Mouse (Mus musculus): ENCODE measurements around the gene Grm5. TPM values are rescaled to one million over a fixed set of nuclear protein-coding genes. Genes with fewer than 3 reads are reported as not detected.
A peak's percentile ranks its signal among the peaks of the same experiment; 100 is the strongest.

Grm5 gene
- 7.0 and 7.7 TPM in 2 replicates for polyA plus RNA-seq (2015; fragmentation: Nextera tagmentation; extraction: Ambion mirVana)

DNA sequence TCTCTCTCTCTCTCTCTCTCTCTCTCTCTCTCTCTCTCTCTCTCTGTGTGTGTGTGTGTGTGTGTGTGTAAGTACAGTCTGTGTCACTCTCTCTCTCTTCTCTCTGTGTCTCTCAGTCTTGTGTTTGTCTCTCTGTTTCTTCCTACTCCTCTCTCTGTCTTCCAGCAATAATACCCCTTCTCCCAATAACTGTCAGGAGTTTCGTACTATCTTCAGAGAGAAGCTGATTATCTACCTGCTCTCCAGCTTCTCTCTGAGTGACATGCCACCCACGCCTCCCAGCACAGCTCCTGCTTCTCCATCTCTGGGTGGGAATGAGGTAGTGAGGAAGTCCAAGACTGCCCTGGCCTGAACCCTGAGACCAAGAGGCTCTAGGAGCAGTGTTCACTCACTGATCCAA, at the start of gene Grm5:
Gene Grm5, plus strand, starts transcription at position 301 of the 400 bp plus-strand sequence.
- ATAC-seq: no peak
- Histone ChIP-seq H3K4me2 (peak within 1 kb of the TSS; percentile 77), H3K4me3 (peak within 1 kb of the TSS; percentile 47), H3K27me3 (peaks cover 13% of the 10 kb centered on the region), H3K36me3 (ENCODE audit: poor library complexity, severe bottlenecking) (no peaks in the 10 kb centered on the region), H3K27ac (peak within 1 kb of the TSS; percentile 68), H3K9ac (peak within 1 kb of the TSS; percentile 64), H3K9me3 (replicated peaks) (no peaks in the 10 kb centered on the region), H3K4me1 (peaks cover 7% of the 10 kb centered on the region; the same call in 1 of the 2 replicates)
- WGBS: 13% methylated on average over 2 of the region's 2 CpGs

- Histone ChIP-seq H3K9ac (no peak overlapping the region), H3K4me1 (no peaks in the 10 kb centered on the region), H3K36me3 (ENCODE audit: poor library complexity, severe bottlenecking) (no peaks in the 10 kb centered on the region), H3K27ac (no peak overlapping the region), H3K9me3 (replicated peaks) (no peaks in the 10 kb centered on the region), H3K4me3 (no peak overlapping the region), H3K4me2 (no peak overlapping the region), H3K27me3 (no peaks in the 10 kb centered on the region)
- ATAC-seq: no peak
Measured at GRCm38 (mm10) chr7:87539031-87539430, 44.9 kb upstream of the Grm5 start.

DNA sequence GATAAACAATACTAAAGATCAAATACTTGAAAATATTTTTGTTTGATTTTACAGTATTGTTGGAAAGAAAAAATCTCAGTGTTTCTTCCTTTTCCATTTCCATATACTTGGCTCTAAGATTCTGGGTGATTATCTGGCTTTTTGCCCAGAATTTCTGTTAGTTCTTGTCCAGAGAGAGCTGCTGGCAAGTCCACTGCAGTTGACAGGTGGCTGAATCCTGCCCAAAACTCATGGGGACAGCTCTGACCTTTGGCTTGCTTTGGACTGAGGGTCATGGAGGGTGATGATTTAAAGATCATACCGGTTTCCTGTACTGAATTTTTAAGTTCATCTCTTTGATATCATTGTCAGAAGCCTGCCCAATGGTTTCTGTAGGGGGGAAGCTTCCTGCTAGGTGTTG, 18.7 kb upstream of the Grm5 start:
- whole genome bisulfite sequencing: 45% methylated on average over 1 of the region's 1 CpGs
- Histone ChIP-seq H3K9me3 (replicated peaks) (no peaks in the 10 kb centered on the region), H3K4me3 (no peak overlapping the region), H3K27ac (no peak overlapping the region), H3K27me3 (no peaks in the 10 kb centered on the region), H3K9ac (no peak overlapping the region), H3K4me1 (no peaks in the 10 kb centered on the region), H3K4me2 (no peak overlapping the region), H3K36me3 (ENCODE audit: poor library complexity, severe bottlenecking) (no peaks in the 10 kb centered on the region)
- ATAC-seq: no peak

GRCm38 (mm10) chr7:87566476-87566875, 17.5 kb upstream of the Grm5 start:
- H3K4me3 ChIP-seq: no peak overlapping the region
- H3K36me3 ChIP-seq (ENCODE audit: poor library complexity, severe bottlenecking): no peaks in the 10 kb centered on the region
- no peak overlapping the region for H3K27ac ChIP-seq
- H3K4me1 ChIP-seq: no peaks in the 10 kb centered on the region
- H3K9me3 ChIP-seq (replicated peaks): no peaks in the 10 kb centered on the region
- H3K27me3 ChIP-seq: no peaks in the 10 kb centered on the region
- no peak overlapping the region for H3K9ac ChIP-seq
- H3K4me2 ChIP-seq: no peak overlapping the region
- ATAC-seq: 0 out of 2 replicates have a peak, but pooled peaks have one; percentile 55

DNA sequence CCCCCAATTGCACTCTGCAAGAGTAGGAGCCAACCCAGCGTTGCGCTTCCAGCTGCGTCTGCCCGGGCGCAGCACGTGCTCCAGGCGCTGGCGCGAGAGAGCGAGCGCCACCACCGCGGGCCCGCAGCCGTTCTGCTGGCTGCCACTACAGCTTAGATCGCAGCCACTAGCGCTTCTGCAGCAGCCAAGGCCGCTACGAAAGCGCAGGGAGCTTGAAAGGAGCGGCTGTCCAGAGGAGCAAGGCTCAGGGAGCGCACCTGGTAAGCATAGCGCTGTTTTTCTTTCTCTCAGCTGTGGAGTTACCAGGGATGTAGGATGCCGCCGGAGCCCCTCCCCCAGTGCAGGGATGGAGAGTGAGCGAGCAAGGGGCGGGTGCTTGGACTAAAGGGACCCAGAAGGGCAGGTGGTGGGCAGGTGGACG, 323 bp downstream of the Grm5 start:
- H3K27me3 ChIP-seq: peaks cover 13% of the 10 kb centered on the region
- no peaks in the 10 kb centered on the region for H3K36me3 ChIP-seq (ENCODE audit: poor library complexity, severe bottlenecking)
- no peaks in the 10 kb centered on the region for H3K9me3 ChIP-seq (replicated peaks)
- H3K4me3 ChIP-seq: peak overlapping the region; percentile 47
- WGBS: under 1% methylated on average over 28 of the region's 28 CpGs
- peaks cover 7% of the 10 kb centered on the region; the same call in 1 of the 2 replicates for H3K4me1 ChIP-seq
- peak; percentile 96 for ATAC-seq
- peak overlapping the region; percentile 64 for H3K9ac ChIP-seq
- peak overlapping the region; percentile 77 for H3K4me2 ChIP-seq
- H3K27ac ChIP-seq: peak overlapping the region; percentile 68

- ATAC-seq: peak; percentile 46
- 8% methylated on average over 9 of the region's 10 CpGs for WGBS
- no peaks in the 10 kb centered on the region for H3K9me3 ChIP-seq (replicated peaks)
- H3K9ac ChIP-seq: no peak overlapping the region; the same call in 1 of the 2 replicates
- peak overlapping the region; percentile 22 for H3K4me3 ChIP-seq
- no peaks in the 10 kb centered on the region for H3K36me3 ChIP-seq (ENCODE audit: poor library complexity, severe bottlenecking)
- peak overlapping the region; percentile 39 for H3K4me2 ChIP-seq
- H3K4me1 ChIP-seq: peaks cover 7% of the 10 kb centered on the region; the same call in 1 of the 2 replicates
- H3K27ac ChIP-seq: no peak overlapping the region
- H3K27me3 ChIP-seq: peaks cover 13% of the 10 kb centered on the region
Measured at GRCm38 (mm10) chr7:87586271-87586937, 2.4 kb downstream of the Grm5 start.

- Histone ChIP-seq H3K4me3 (no peak overlapping the region), H3K27me3 (peaks cover 13% of the 10 kb centered on the region), H3K4me1 (peaks cover 7% of the 10 kb centered on the region; the same call in 1 of the 2 replicates), H3K9me3 (replicated peaks) (no peaks in the 10 kb centered on the region), H3K36me3 (ENCODE audit: poor library complexity, severe bottlenecking) (no peaks in the 10 kb centered on the region), H3K9ac (no peak overlapping the region), H3K27ac (no peak overlapping the region), H3K4me2 (no peak overlapping the region)
- WGBS: 30% methylated on average over 1 of the region's 1 CpGs
- no peak for ATAC-seq
Measured at GRCm38 (mm10) chr7:87587976-87588375, 4.0 kb downstream of the Grm5 start.

DNA sequence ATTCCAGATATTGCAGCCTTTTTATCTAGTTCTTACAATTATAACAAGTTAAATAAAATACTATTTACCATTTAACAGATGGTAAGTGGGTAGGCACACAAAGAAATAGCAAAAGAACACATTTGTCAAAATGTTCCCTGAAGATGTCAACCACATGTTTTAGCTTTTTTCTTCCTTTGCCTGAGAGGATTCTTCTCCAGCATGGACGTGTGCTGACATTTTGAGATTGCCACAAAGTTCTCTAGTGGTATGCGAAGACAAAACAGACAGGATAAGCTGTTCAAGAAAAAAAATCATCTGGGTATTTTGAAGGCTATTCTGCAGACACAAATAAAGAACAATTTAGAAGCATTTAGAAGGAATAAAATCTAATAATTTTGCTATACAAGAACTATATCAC, 42.3 kb downstream of the Grm5 start:
- no peaks in the 10 kb centered on the region for H3K4me1 ChIP-seq

GRCm38 (mm10) chr7:87635530-87635929, 51.6 kb downstream of the Grm5 start:
- H3K9ac ChIP-seq: no peak overlapping the region
- H3K4me3 ChIP-seq: no peak overlapping the region
- no peaks in the 10 kb centered on the region for H3K4me1 ChIP-seq
- ATAC-seq: 0 out of 2 replicates have a peak, but pooled peaks have one; percentile 10
- WGBS: 41% methylated on average over 1 of the region's 1 CpGs
- H3K4me2 ChIP-seq: no peak overlapping the region
- no peaks in the 10 kb centered on the region for H3K36me3 ChIP-seq (ENCODE audit: poor library complexity, severe bottlenecking)
- H3K27ac ChIP-seq: no peak overlapping the region
- H3K9me3 ChIP-seq (replicated peaks): no peaks in the 10 kb centered on the region
- no peaks in the 10 kb centered on the region for H3K27me3 ChIP-seq

More for the DNA sequence above, 42.3 kb downstream of the Grm5 start:
- no peaks in the 10 kb centered on the region for H3K27me3 ChIP-seq
- WGBS: 78% methylated on average over 2 of the region's 2 CpGs
- H3K4me3 ChIP-seq: no peak overlapping the region
- ATAC-seq: no peak
- no peaks in the 10 kb centered on the region for H3K9me3 ChIP-seq (replicated peaks)
- H3K9ac ChIP-seq: no peak overlapping the region
- H3K36me3 ChIP-seq (ENCODE audit: poor library complexity, severe bottlenecking): no peaks in the 10 kb centered on the region
- no peak overlapping the region for H3K4me2 ChIP-seq
- no peak overlapping the region for H3K27ac ChIP-seq

DNA sequence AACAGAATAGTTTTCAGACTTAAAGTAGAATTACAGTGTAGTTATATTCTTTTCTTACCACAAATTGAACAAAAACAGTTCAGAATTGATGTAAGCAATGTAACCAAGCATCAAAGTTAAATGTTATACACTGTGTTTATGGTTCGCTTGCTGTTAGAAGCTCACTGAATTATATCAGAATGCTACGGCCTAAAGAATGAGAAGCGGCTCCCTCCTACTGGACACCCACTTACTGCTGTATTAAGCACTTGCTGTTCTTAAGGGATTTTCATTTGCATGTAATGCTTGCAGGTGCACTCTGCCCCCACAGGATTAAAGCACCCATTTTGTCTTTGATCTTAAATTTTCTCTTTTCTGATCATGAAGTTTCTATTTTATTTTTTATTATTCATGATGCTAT, 66.6 kb downstream of the Grm5 start:
- Histone ChIP-seq H3K36me3 (ENCODE audit: poor library complexity, severe bottlenecking) (no peaks in the 10 kb centered on the region), H3K27me3 (no peaks in the 10 kb centered on the region), H3K9ac (no peak overlapping the region), H3K4me1 (no peaks in the 10 kb centered on the region), H3K27ac (no peak overlapping the region), H3K4me2 (no peak overlapping the region), H3K9me3 (replicated peaks) (no peaks in the 10 kb centered on the region), H3K4me3 (no peak overlapping the region)
- ATAC-seq: no peak
- WGBS: 73% methylated on average over 3 of the region's 3 CpGs

GRCm38 (mm10) chr7:87661794-87662193, 77.8 kb downstream of the Grm5 start:
- Histone ChIP-seq H3K9ac (no peak overlapping the region), H3K9me3 (replicated peaks) (no peaks in the 10 kb centered on the region), H3K4me3 (no peak overlapping the region), H3K27ac (no peak overlapping the region), H3K36me3 (ENCODE audit: poor library complexity, severe bottlenecking) (no peaks in the 10 kb centered on the region), H3K27me3 (no peaks in the 10 kb centered on the region), H3K4me1 (no peaks in the 10 kb centered on the region), H3K4me2 (no peak overlapping the region)
- 68% methylated on average over 3 of the region's 3 CpGs for WGBS
- ATAC-seq: no peak

- H3K36me3 ChIP-seq (ENCODE audit: poor library complexity, severe bottlenecking): no peaks in the 10 kb centered on the region
- no peaks in the 10 kb centered on the region for H3K9me3 ChIP-seq (replicated peaks)
- no peaks in the 10 kb centered on the region for H3K27me3 ChIP-seq
- no peak for ATAC-seq
- no peak overlapping the region for H3K4me2 ChIP-seq
- H3K4me1 ChIP-seq: no peaks in the 10 kb centered on the region
- H3K27ac ChIP-seq: no peak overlapping the region
- H3K4me3 ChIP-seq: no peak overlapping the region
- no peak overlapping the region for H3K9ac ChIP-seq
- 86% methylated on average over 2 of the region's 2 CpGs for WGBS
Measured at GRCm38 (mm10) chr7:87664041-87664440, 80.1 kb downstream of the Grm5 start.

DNA sequence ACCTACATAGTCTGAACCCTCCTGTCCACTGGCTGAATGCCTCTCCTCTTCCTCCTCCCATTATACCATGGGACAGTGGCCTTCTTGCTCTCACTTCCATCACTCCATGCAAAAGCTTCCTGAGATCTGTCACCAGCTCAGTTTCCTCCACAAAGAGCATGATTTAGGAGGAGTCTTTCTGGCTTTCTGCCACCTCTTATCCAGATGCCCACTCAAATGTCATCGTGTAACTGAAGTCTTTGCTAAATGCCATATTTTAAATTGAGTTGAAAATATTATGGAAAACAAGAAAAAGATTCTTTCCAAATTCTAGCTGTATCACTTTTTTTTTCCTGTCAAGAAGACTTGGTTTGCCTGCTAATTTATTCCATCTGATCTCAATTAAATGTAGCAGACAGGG, 132.4 kb downstream of the Grm5 start:
- H3K4me1 ChIP-seq: no peaks in the 10 kb centered on the region
- 86% methylated on average over 1 of the region's 1 CpGs for whole genome bisulfite sequencing
- H3K9ac ChIP-seq: no peak overlapping the region
- no peak for ATAC-seq
- no peak overlapping the region for H3K4me2 ChIP-seq
- H3K27me3 ChIP-seq: no peaks in the 10 kb centered on the region
- no peak overlapping the region for H3K27ac ChIP-seq
- H3K9me3 ChIP-seq (replicated peaks): no peaks in the 10 kb centered on the region
- H3K4me3 ChIP-seq: no peak overlapping the region
- H3K36me3 ChIP-seq (ENCODE audit: poor library complexity, severe bottlenecking): no peaks in the 10 kb centered on the region

All from forebrain, embryonic 13.5 days (tissue).